Mouse (Mus musculus) kidney, adult 2 months (tissue): ENCODE measurements around the gene Gm9780. TPM values are rescaled to one million over a fixed set of nuclear protein-coding genes. Genes with fewer than 3 reads are reported as not detected.
"Not testable (repeated sequence)": the region's sequence is repeated elsewhere in the genome, so short reads cannot be mapped to it uniquely, and the experiment has no call there.

Experiments used
- DNase-seq: peaks from one replicate; pipeline ENCODE4 v3.0.0; 2021
- H3K27ac ChIP-seq: fragments of 200-500 bp; 2 replicates; pipeline ENCODE4 v1.5.1; 2012; ENCODE audit warnings: low read depth, low read length, control low read depth, inconsistent platforms; ENCODE audit not compliant: insufficient read depth
- H3K27me3 ChIP-seq: fragments of 200-500 bp; replicated peaks from 2 replicates; pipeline ENCODE4 v1.6.1; 2012; ENCODE audit warnings: mild to moderate bottlenecking, moderate library complexity, low read length, inconsistent platforms; ENCODE audit not compliant: control insufficient read depth, insufficient read depth
- H3K36me3 ChIP-seq: fragments of 200-500 bp; 2 replicates; pipeline ENCODE4 v1.6.1; 2012; ENCODE audit warnings: mild to moderate bottlenecking, moderate library complexity, low read length, inconsistent platforms; ENCODE audit not compliant: control insufficient read depth, insufficient read depth
- H3K4me1 ChIP-seq: fragments of 200-500 bp; 2 replicates; pipeline ENCODE4 v1.6.1; 2011; ENCODE audit warnings: low read length; ENCODE audit not compliant: control insufficient read depth, insufficient read depth
- H3K4me3 ChIP-seq: fragments of 200-500 bp; 2 replicates; pipeline ENCODE4 v1.5.1; 2011; ENCODE audit warnings: mild to moderate bottlenecking, low read depth, low read length, control low read depth; ENCODE audit not compliant: insufficient read depth
- WGBS: fragments of 180-500 bp; shearing (Covaris S2); methylation state at CpG from one replicate; pipeline ENCODE4 v1.1.7; 2018; 5-methylcytosine and 5-hydroxymethylcytosine counted together
- polyA plus RNA-seq: library from polyadenylated mRNA; depleted of rRNA; stranded (reverse); fragments of >200 nt; gene quantifications from 2 replicates; pipeline ENCODE4 v1.2.3, GENCODE M21; 2012; rRNA removed

The Gm9780 gene
- 38.4 and 69.3 TPM in 2 replicates for polyA plus RNA-seq

GRCm38 (mm10) chr14:26042611-26043010 lies at the start of gene Gm9780:
Gene Gm9780, minus strand, starts transcription at chr14:26042711.
- not testable (repeated sequence) for H3K27ac ChIP-seq, DNase-seq, H3K4me3 ChIP-seq, H3K36me3 ChIP-seq, H3K27me3 ChIP-seq, H3K4me1 ChIP-seq
- WGBS: no CpG with 5 or more reads among the region's 26 CpGs

- DNase-seq, H3K36me3 ChIP-seq, H3K4me3 ChIP-seq, H3K27ac ChIP-seq, H3K4me1 ChIP-seq, H3K27me3 ChIP-seq: not testable (repeated sequence)
- WGBS: no CpG with 5 or more reads among the region's 1 CpGs
Measured at GRCm38 (mm10) chr14:26081997-26082396, 39.5 kb upstream of the Gm9780 start, which contains the start of gene Cphx3. Gene Cphx3, plus strand, starts transcription at chr14:26082297.

GRCm38 (mm10) chr14:26081216-26081615 lies 38.7 kb upstream of the Gm9780 start, which contains the start of gene Cphx2:
Gene Cphx2, plus strand, starts transcription at chr14:26081516.
- not testable (repeated sequence) for H3K36me3 ChIP-seq, H3K4me1 ChIP-seq, H3K4me3 ChIP-seq, H3K27me3 ChIP-seq, DNase-seq, H3K27ac ChIP-seq
- no CpG with 5 or more reads among the region's 6 CpGs for WGBS

GRCm38 (mm10) chr14:26076620-26077390 lies 34.3 kb upstream of the Gm9780 start:
- H3K36me3 ChIP-seq, DNase-seq, H3K27me3 ChIP-seq, H3K4me1 ChIP-seq, H3K27ac ChIP-seq, H3K4me3 ChIP-seq: not testable (repeated sequence)
- WGBS: no CpG with 5 or more reads among the region's 5 CpGs

- not testable (repeated sequence) for H3K27ac ChIP-seq, H3K4me1 ChIP-seq, H3K4me3 ChIP-seq, DNase-seq, H3K36me3 ChIP-seq, H3K27me3 ChIP-seq
- WGBS: no CpG with 5 or more reads among the region's 10 CpGs
Measured at GRCm38 (mm10) chr14:26067325-26067633, 24.8 kb upstream of the Gm9780 start, which contains the start of gene Tmem254c. Gene Tmem254c, minus strand, starts transcription at chr14:26067355.

- H3K36me3 ChIP-seq, H3K4me3 ChIP-seq, H3K27me3 ChIP-seq, H3K4me1 ChIP-seq, DNase-seq, H3K27ac ChIP-seq: not testable (repeated sequence)
- WGBS: no CpG with 5 or more reads among the region's 44 CpGs
Measured at GRCm38 (mm10) chr14:26066574-26067324, 24.2 kb upstream of the Gm9780 start.

GRCm38 (mm10) chr14:26059362-26059761 lies 16.9 kb upstream of the Gm9780 start:
- not testable (repeated sequence) for H3K27ac ChIP-seq, DNase-seq, H3K27me3 ChIP-seq, H3K4me3 ChIP-seq, H3K4me1 ChIP-seq, H3K36me3 ChIP-seq
- no CpG with 5 or more reads among the region's 6 CpGs for WGBS

- not testable (repeated sequence) for DNase-seq, H3K27ac ChIP-seq, H3K4me3 ChIP-seq, H3K27me3 ChIP-seq, H3K36me3 ChIP-seq, H3K4me1 ChIP-seq
- no CpG with 5 or more reads among the region's 3 CpGs for WGBS
Measured at GRCm38 (mm10) chr14:26058184-26058583, 15.7 kb upstream of the Gm9780 start.

GRCm38 (mm10) chr14:26048767-26049166 lies 6.3 kb upstream of the Gm9780 start:
- not testable (repeated sequence) for H3K36me3 ChIP-seq, H3K27ac ChIP-seq, DNase-seq, H3K4me3 ChIP-seq, H3K27me3 ChIP-seq, H3K4me1 ChIP-seq
- WGBS: no CpG with 5 or more reads among the region's 9 CpGs

GRCm38 (mm10) chr14:26047026-26047425 lies 4.5 kb upstream of the Gm9780 start:
- no CpG with 5 or more reads among the region's 8 CpGs for WGBS
- not testable (repeated sequence) for H3K27ac ChIP-seq, H3K36me3 ChIP-seq, H3K4me1 ChIP-seq, H3K4me3 ChIP-seq, DNase-seq, H3K27me3 ChIP-seq

GRCm38 (mm10) chr14:26045007-26045406 lies 2.5 kb upstream of the Gm9780 start:
- not testable (repeated sequence) for H3K27ac ChIP-seq, H3K4me3 ChIP-seq, H3K36me3 ChIP-seq, DNase-seq, H3K27me3 ChIP-seq, H3K4me1 ChIP-seq
- WGBS: no CpG with 5 or more reads among the region's 5 CpGs
